Mouse (Mus musculus) MEL (cell line): ENCODE data around the gene Stil. TPM values are rescaled to one million over a fixed set of nuclear protein-coding genes. Genes with fewer than 3 reads are reported as not detected.

Source experiments
- DNase-seq: peaks from one replicate; pipeline ENCODE4 v3.0.0; 2011; ENCODE audit warnings: low read depth, low spot score
- H3K27ac ChIP-seq: 2 replicates; pipeline ENCODE4 v1.5.1; 2012; ENCODE audit warnings: low read depth, mild to moderate bottlenecking, control low read depth, low read length, moderate library complexity; ENCODE audit not compliant: control insufficient read depth
- H3K27me3 ChIP-seq, 2 experiments: fragments of 150-350 bp in 1 of 2; sonication (generic) in 1 of 2; 2 replicates each; pipeline ENCODE4 v1.6.1; 2012; ENCODE audit warnings: low read length in 2 of 2, mild to moderate bottlenecking in 2 of 2, improper control_type of control experiment in 1 of 2, moderate library complexity in 1 of 2; ENCODE audit not compliant: insufficient read depth in 2 of 2, control insufficient read depth in 1 of 2
- H3K36me3 ChIP-seq, 2 experiments: 2 replicates each; pipeline ENCODE4 v1.6.1; 2012 to 2014; ENCODE audit warnings: low read length in 2 of 2, improper control_type of control experiment in 1 of 2, inconsistent platforms in 1 of 2, mild to moderate bottlenecking in 1 of 2; ENCODE audit not compliant: insufficient read depth in 2 of 2, control insufficient read depth in 1 of 2
- H3K4me1 ChIP-seq, 2 experiments: fragments of 150-350 bp in 1 of 2; sonication (generic) in 1 of 2; 2 replicates each; pipeline ENCODE4 v1.6.1; 2012; ENCODE audit warnings: low read length in 2 of 2, improper control_type of control experiment in 1 of 2, mild to moderate bottlenecking in 1 of 2; ENCODE audit not compliant: insufficient read depth in 2 of 2, control insufficient read depth in 1 of 2
- H3K4me3 ChIP-seq, 2 experiments: fragments of 150-350 bp in 1 of 2; sonication (generic) in 1 of 2; 2 replicates each; pipeline ENCODE4 v1.5.1; 2012; ENCODE audit warnings: low read depth in 2 of 2, low read length in 2 of 2, mild to moderate bottlenecking in 2 of 2, moderate library complexity in 2 of 2, control low read depth in 1 of 2, improper control_type of control experiment in 1 of 2; ENCODE audit not compliant: control insufficient read depth in 1 of 2, insufficient read depth in 1 of 2
- H3K79me2 ChIP-seq: 2 replicates; pipeline ENCODE4 v1.6.1; 2012; ENCODE audit warnings: mild to moderate bottlenecking, low read length, moderate library complexity; ENCODE audit not compliant: control insufficient read depth, poor library complexity, insufficient read depth
- H3K9ac ChIP-seq: 2 replicates; pipeline ENCODE4 v1.6.1; 2012; ENCODE audit warnings: low read depth, mild to moderate bottlenecking, control low read depth, low read length, moderate library complexity; ENCODE audit not compliant: control insufficient read depth, poor library complexity, severe bottlenecking
- H3K9me3 ChIP-seq: fragments of 150-350 bp; sonication (generic); replicated peaks from 2 replicates; pipeline ENCODE4 v1.6.1; 2012; ENCODE audit warnings: mild to moderate bottlenecking, low read length, improper control_type of control experiment, moderate library complexity; ENCODE audit not compliant: insufficient read depth
- BHLHE40 ChIP-seq: IDR thresholded peaks from 2 replicates; pipeline ENCODE4 v1.6.1; 2012; ENCODE audit warnings: low read depth, mild to moderate bottlenecking, inconsistent platforms, low read length, improper control_type of control experiment, borderline replicate concordance
- CHD1 ChIP-seq: IDR thresholded peaks from 2 replicates; pipeline ENCODE4 v1.6.1; 2012; ENCODE audit warnings: low read depth, mild to moderate bottlenecking, inconsistent platforms, low read length, improper control_type of control experiment
- CTCF ChIP-seq, 3 experiments: IDR thresholded peaks in 2 of 3; conservative IDR thresholded peaks in 1 of 3; 2 replicates each; pipeline ENCODE4 v1.5.1; 2011 to 2012; ENCODE audit warnings: low read length in 3 of 3, low read depth in 2 of 3, mild to moderate bottlenecking in 2 of 3, improper control_type of control experiment in 1 of 3, inconsistent platforms in 1 of 3, mixed read lengths in 1 of 3, moderate library complexity in 1 of 3; ENCODE audit not compliant: control insufficient read depth in 1 of 3, insufficient read depth in 1 of 3, poor library complexity in 1 of 3, severe bottlenecking in 1 of 3
- E2F4 ChIP-seq: IDR thresholded peaks from 2 replicates; pipeline ENCODE4 v1.6.1; 2011; ENCODE audit warnings: low read depth, low read length, improper control_type of control experiment, borderline replicate concordance
- ELF1 ChIP-seq: IDR thresholded peaks from 2 replicates; pipeline ENCODE4 v1.6.1; 2014; ENCODE audit warnings: low read depth, mild to moderate bottlenecking, inconsistent platforms, low read length, improper control_type of control experiment, moderate library complexity
- ETS1 ChIP-seq: IDR thresholded peaks from 2 replicates; pipeline ENCODE4 v1.6.1; 2012; ENCODE audit warnings: low read depth, mild to moderate bottlenecking, inconsistent platforms, low read length, improper control_type of control experiment, moderate library complexity
- GATA1 ChIP-seq: IDR thresholded peaks from 2 replicates; pipeline ENCODE4 v1.6.1; 2011; ENCODE audit warnings: low read depth, low read length, improper control_type of control experiment
- KAT2A ChIP-seq: conservative IDR thresholded peaks from 2 replicates; pipeline ENCODE4 v1.6.1; 2012; ENCODE audit warnings: low read depth, low read length, improper control_type of control experiment, inconsistent platforms
- MAX ChIP-seq: IDR thresholded peaks from 2 replicates; pipeline ENCODE4 v1.6.1; 2011; ENCODE audit warnings: low read length, improper control_type of control experiment
- MXI1 ChIP-seq: IDR thresholded peaks from 2 replicates; pipeline ENCODE4 v1.6.1; 2011; ENCODE audit warnings: mild to moderate bottlenecking, low read depth, low read length, improper control_type of control experiment
- MYC ChIP-seq: IDR thresholded peaks from 2 replicates; pipeline ENCODE4 v1.6.1; 2011; ENCODE audit warnings: low read depth, mild to moderate bottlenecking, low read length, improper control_type of control experiment, moderate library complexity
- NRF1 ChIP-seq: IDR thresholded peaks from 2 replicates; pipeline ENCODE4 v1.6.1; 2014; ENCODE audit warnings: low read depth, mild to moderate bottlenecking, inconsistent platforms, low read length, improper control_type of control experiment, moderate library complexity; ENCODE audit not compliant: poor library complexity, insufficient read depth, severe bottlenecking
- POLR2A ChIP-seq, 2 experiments: IDR thresholded peaks; 2 replicates each; pipeline ENCODE4 v1.6.1; 2011 to 2012; ENCODE audit warnings: low read length in 2 of 2, mild to moderate bottlenecking in 2 of 2, control low read depth in 1 of 2, improper control_type of control experiment in 1 of 2, low read depth in 1 of 2, moderate library complexity in 1 of 2; ENCODE audit not compliant: control insufficient read depth in 1 of 2, insufficient read depth in 1 of 2, poor library complexity in 1 of 2
- RCOR1 ChIP-seq: IDR thresholded peaks from 2 replicates; pipeline ENCODE4 v1.6.1; 2012; ENCODE audit warnings: low read depth, mild to moderate bottlenecking, inconsistent platforms, low read length, improper control_type of control experiment
- TBP ChIP-seq: IDR thresholded peaks from 2 replicates; pipeline ENCODE4 v1.8.0; 2011; ENCODE audit warnings: low read depth, low read length, improper control_type of control experiment
- USF1 ChIP-seq: IDR thresholded peaks from 2 replicates; pipeline ENCODE4 v1.6.1; 2014; ENCODE audit warnings: low read depth, mild to moderate bottlenecking, inconsistent platforms, low read length, improper control_type of control experiment, moderate library complexity
- ZC3H11A ChIP-seq: IDR thresholded peaks from 2 replicates; pipeline ENCODE4 v1.6.1; 2012; ENCODE audit warnings: low read depth, mild to moderate bottlenecking, inconsistent platforms, low read length, improper control_type of control experiment
- polyA plus RNA-seq, 2 experiments: library from polyadenylated mRNA; stranded (reverse) in 1 of 2; unstranded in 1 of 2; fragments of >175 nt in 1 of 2; fragments of >200 nt in 1 of 2; gene quantifications; 2 replicates each; pipeline versions ENCODE4 v1.2.1 to v1.2.4; 2012; ENCODE audit warnings: low replicate concordance in 2 of 2, low read depth in 1 of 2; ENCODE audit not compliant: insufficient read length in 2 of 2, insufficient read depth in 1 of 2, missing spikeins in 1 of 2
- total RNA-seq: library from RNA; depleted of rRNA; stranded (reverse); fragments of 300-350 nt; gene quantifications from 2 replicates; pipeline ENCODE4 v1.2.3, GENCODE M21; 2012

Stil gene
- total and polyA plus RNA-seq, 3 experiments: 5.0 to 9.1 TPM; not detected in 1

GRCm38 (mm10) chr4:115062875-115063517 is 63.0 kb downstream of the Stil start:
- peak; percentile 67 for DNase-seq
- Histone ChIP-seq H3K4me3 (peak overlapping the region; percentile 59 to 60), H3K27ac (peak overlapping the region; percentile 67), H3K4me1 (peaks cover 0 to 15% of the 10 kb centered on the region in 2 experiments; a peak in 3 of 4 replicates), H3K36me3 (peaks cover 15% of the 10 kb centered on the region in 2 experiments), H3K9ac (peak overlapping the region; percentile 84), H3K9me3 (no peaks in the 10 kb centered on the region), H3K79me2 (peaks cover 61% of the 10 kb centered on the region), H3K27me3 (no peaks in the 10 kb centered on the region)
- TF ChIP-seq ZC3H11A (no peak), RCOR1 (no peak), MXI1 (peak; percentile 82), MYC (peak; percentile 71; the same call in 1 of the 2 replicates), NRF1 (0 out of 2 replicates have a peak, but pooled peaks have one; percentile 12), BHLHE40 (no peak), MAX (peak; percentile 59), USF1 (0 out of 2 replicates have a peak, but pooled peaks have one; percentile 35), CHD1 (0 out of 2 replicates have a peak, but pooled peaks have one; percentile 52), GATA1 (no peak), CTCF (IDR thresholded peaks at IDR 0.05 in 2 of 3, conservative IDR thresholded peaks at IDR 0.05 in 1 of 3; ENCODE audit: control insufficient read depth in 1 of 3, insufficient read depth in 1 of 3, low read depth in 2 of 3, low read length in 3 of 3, poor library complexity in 1 of 3, severe bottlenecking in 1 of 3) (no peak), POLR2A (IDR thresholded peaks at IDR 0.05; ENCODE audit: control insufficient read depth in 1 of 2, insufficient read depth in 1 of 2, low read depth in 1 of 2, low read length in 2 of 2, poor library complexity in 1 of 2) (peak; percentile 49 to 65; a peak in 1 of 4 replicates), E2F4 (peak; percentile 33)

- H3K4me1 ChIP-seq: peaks cover 0 to 15% of the 10 kb centered on the region in 2 experiments; a peak in 3 of 4 replicates
- peaks cover 15% of the 10 kb centered on the region in 2 experiments for H3K36me3 ChIP-seq
- H3K9ac ChIP-seq: peak overlapping the region; percentile 84
- DNase-seq: no peak
- H3K79me2 ChIP-seq: peaks cover 54% of the 10 kb centered on the region
- H3K9me3 ChIP-seq: no peaks in the 10 kb centered on the region
- no peak overlapping the region for H3K27ac ChIP-seq
- no peak for TF ChIP-seq KAT2A
- no peak for TF ChIP-seq E2F4
- 0 out of 4 replicates have a peak, but pooled peaks of 1 of the 2 experiments have one; percentile 30 for TF ChIP-seq POLR2A (IDR thresholded peaks at IDR 0.05; ENCODE audit: control insufficient read depth in 1 of 2, insufficient read depth in 1 of 2, low read depth in 1 of 2, low read length in 2 of 2, poor library complexity in 1 of 2)
- TF ChIP-seq ETS1: no peak
- TF ChIP-seq CHD1: no peak
- TF ChIP-seq ELF1: no peak
- no peak for TF ChIP-seq TBP
- H3K4me3 ChIP-seq: peak overlapping the region; percentile 59 to 60
- H3K27me3 ChIP-seq: no peaks in the 10 kb centered on the region
These were observed 63.7 kb downstream of the Stil start for GRCm38 (mm10) chr4:115063518-115064239.
